Mouse (Mus musculus) kidney, adult 2 months (tissue): Measurements from ENCODE around the gene Fbxl17.

ENCODE experiments used
- CTCF ChIP-seq: fragments of 200-500 bp; conservative IDR thresholded peaks from 2 replicates; pipeline ENCODE4 v1.5.1; 2011; ENCODE audit warnings: low read depth, mild to moderate bottlenecking, control low read depth, low read length, moderate library complexity, mixed read lengths; ENCODE audit not compliant: insufficient read depth, insufficient read length
- POLR2A ChIP-seq: fragments of 200-500 bp; IDR thresholded peaks from one replicate; pipeline ENCODE4 v1.6.1; 2011; ENCODE audit warnings: low read depth, low read length, control low read depth

- no peak for TF ChIP-seq CTCF
- no peak for TF ChIP-seq POLR2A
Measured at GRCm38 (mm10) chr17:63262674-63263073, 237.1 kb downstream of the Fbxl17 start.
